Mouse (Mus musculus) spleen, adult 2 months (tissue): ENCODE results near the gene Olfr658. TPM values are rescaled to one million over a fixed set of nuclear protein-coding genes. Genes with fewer than 3 reads are reported as not detected.

Experiments used
- DNase-seq, 2 experiments: peaks; one replicate each; pipeline versions ENCODE4 v3.0.0 to v3.0.0-alpha.2; 2012 to 2021; ENCODE audit warnings: low spot score in 2 of 2, low read depth in 1 of 2
- H3K27ac ChIP-seq: fragments of 200-500 bp; 2 replicates; pipeline ENCODE4 v1.5.1; 2012; ENCODE audit warnings: low read length, inconsistent platforms; ENCODE audit not compliant: insufficient read depth
- H3K27me3 ChIP-seq: fragments of 200-500 bp; 2 replicates; pipeline ENCODE4 v1.6.1; 2012; ENCODE audit warnings: mild to moderate bottlenecking, moderate library complexity, low read length, inconsistent platforms; ENCODE audit not compliant: control insufficient read depth, insufficient read depth
- H3K36me3 ChIP-seq: fragments of 200-500 bp; 2 replicates; pipeline ENCODE4 v1.6.1; 2012; ENCODE audit warnings: mild to moderate bottlenecking, low read length, inconsistent platforms; ENCODE audit not compliant: control insufficient read depth, insufficient read depth
- H3K4me1 ChIP-seq: fragments of 200-500 bp; 2 replicates; pipeline ENCODE4 v1.6.1; 2011; ENCODE audit warnings: inconsistent platforms; ENCODE audit not compliant: control insufficient read depth, insufficient read depth, insufficient read length
- H3K4me3 ChIP-seq: fragments of 200-500 bp; 2 replicates; pipeline ENCODE4 v1.5.1; 2011; ENCODE audit warnings: mild to moderate bottlenecking, inconsistent platforms; ENCODE audit not compliant: insufficient read depth, insufficient read length; ENCODE audit errors: extremely low read depth
- CTCF ChIP-seq: fragments of 200-500 bp; IDR thresholded peaks from 2 replicates; pipeline ENCODE4 v1.5.1; 2011; ENCODE audit warnings: mild to moderate bottlenecking, inconsistent platforms; ENCODE audit not compliant: insufficient read depth, insufficient read length, insufficient replicate concordance; ENCODE audit errors: extremely low read depth
- POLR2A ChIP-seq: fragments of 200-500 bp; IDR thresholded peaks from 2 replicates; pipeline ENCODE4 v1.6.1; 2011; ENCODE audit warnings: low read depth, low read length, inconsistent platforms
- WGBS: fragments of 180-500 bp; shearing (Covaris S2); methylation state at CpG from one replicate; pipeline ENCODE4 v1.1.7; 2018; 5-methylcytosine and 5-hydroxymethylcytosine counted together
- polyA plus RNA-seq: library from polyadenylated mRNA; depleted of rRNA; stranded (reverse); fragments of >200 nt; gene quantifications from 2 replicates; pipeline ENCODE4 v1.2.3, GENCODE M21; 2012; rRNA removed

The Olfr658 gene
- polyA plus RNA-seq, 1 experiment: 0.06 TPM

- DNase-seq: no peak
Observed at GRCm38 (mm10) chr7:104601679-104602078, 45.4 kb downstream of the Olfr658 start, which contains the start of gene Olfr655. Gene Olfr655 (minus strand): TSS chr7:104601779.

More at GRCm38 (mm10) chr7:104601679-104602078, 45.4 kb downstream of the Olfr658 start, which contains the start of gene Olfr655:
- no peaks in the 10 kb centered on the region for H3K4me1 ChIP-seq
- TF ChIP-seq CTCF (no peak), POLR2A (no peak)
- no peak within 1 kb of the TSS for H3K4me3 ChIP-seq
- no peaks in the 10 kb centered on the region for H3K36me3 ChIP-seq
- WGBS: 89% methylated on average over 2 of the region's 2 CpGs
- H3K27me3 ChIP-seq: no peaks in the 10 kb centered on the region
- H3K27ac ChIP-seq: no peak within 1 kb of the TSS

Other genes with a start within 250 kb of the Olfr658 start
- gene Trim30c, start 246.5 kb downstream of the Olfr658 start, polyA plus RNA-seq: 0.49 and 0.51 TPM in 2 replicates
- 8.1 and 8.8 TPM in 2 replicates for gene Trim30a, start 182.1 kb downstream of the Olfr658 start, polyA plus RNA-seq
- gene Trim30d, start 139.5 kb downstream of the Olfr658 start, polyA plus RNA-seq: 2.8 and 2.9 TPM in 2 replicates
- gene Olfr651, start 97.2 kb downstream of the Olfr658 start, polyA plus RNA-seq: not detected in 2 replicates
- gene Olfr652, start 86.4 kb downstream of the Olfr658 start, polyA plus RNA-seq: not detected in 2 replicates
- gene Olfr653, start 70.0 kb downstream of the Olfr658 start, polyA plus RNA-seq: not detected in 2 replicates
- gene Olfr654, start 60.3 kb downstream of the Olfr658 start, polyA plus RNA-seq: not detected in 2 replicates
- not detected in 2 replicates for gene Olfr655, start 45.5 kb downstream of the Olfr658 start, polyA plus RNA-seq
- gene Olfr656, start 33.4 kb downstream of the Olfr658 start, polyA plus RNA-seq: not detected in 2 replicates
- not detected in 2 replicates for gene Olfr657, start 22.5 kb downstream of the Olfr658 start, polyA plus RNA-seq
- not detected in 2 replicates for gene Olfr659, start 19.4 kb upstream of the Olfr658 start, polyA plus RNA-seq
- not detected in 2 replicates for gene Olfr661, start 39.2 kb upstream of the Olfr658 start, polyA plus RNA-seq
- not detected in 2 replicates for gene Usp17le, start 130.2 kb upstream of the Olfr658 start, polyA plus RNA-seq
- gene Usp17lb, start 195.3 kb upstream of the Olfr658 start, polyA plus RNA-seq: not detected in 2 replicates
- gene Usp17la, start 209.7 kb upstream of the Olfr658 start, polyA plus RNA-seq: not detected in 2 replicates
- not detected in 2 replicates for gene Olfr665, start 230.7 kb upstream of the Olfr658 start, polyA plus RNA-seq
- not detected in 2 replicates for gene Olfr666, start 248.6 kb upstream of the Olfr658 start, polyA plus RNA-seq